Mouse (Mus musculus) retina, adult 2 months (tissue): ENCODE measurements around the gene Avpr1a.
A peak's percentile ranks its signal among the peaks of the same experiment; 100 is the strongest.

ENCODE experiments used
- DNase-seq: peaks from one replicate; pipeline ENCODE4 v3.0.0-alpha.2; 2012; ENCODE audit warnings: low read depth, low spot score

Gene Avpr1a

DNA sequence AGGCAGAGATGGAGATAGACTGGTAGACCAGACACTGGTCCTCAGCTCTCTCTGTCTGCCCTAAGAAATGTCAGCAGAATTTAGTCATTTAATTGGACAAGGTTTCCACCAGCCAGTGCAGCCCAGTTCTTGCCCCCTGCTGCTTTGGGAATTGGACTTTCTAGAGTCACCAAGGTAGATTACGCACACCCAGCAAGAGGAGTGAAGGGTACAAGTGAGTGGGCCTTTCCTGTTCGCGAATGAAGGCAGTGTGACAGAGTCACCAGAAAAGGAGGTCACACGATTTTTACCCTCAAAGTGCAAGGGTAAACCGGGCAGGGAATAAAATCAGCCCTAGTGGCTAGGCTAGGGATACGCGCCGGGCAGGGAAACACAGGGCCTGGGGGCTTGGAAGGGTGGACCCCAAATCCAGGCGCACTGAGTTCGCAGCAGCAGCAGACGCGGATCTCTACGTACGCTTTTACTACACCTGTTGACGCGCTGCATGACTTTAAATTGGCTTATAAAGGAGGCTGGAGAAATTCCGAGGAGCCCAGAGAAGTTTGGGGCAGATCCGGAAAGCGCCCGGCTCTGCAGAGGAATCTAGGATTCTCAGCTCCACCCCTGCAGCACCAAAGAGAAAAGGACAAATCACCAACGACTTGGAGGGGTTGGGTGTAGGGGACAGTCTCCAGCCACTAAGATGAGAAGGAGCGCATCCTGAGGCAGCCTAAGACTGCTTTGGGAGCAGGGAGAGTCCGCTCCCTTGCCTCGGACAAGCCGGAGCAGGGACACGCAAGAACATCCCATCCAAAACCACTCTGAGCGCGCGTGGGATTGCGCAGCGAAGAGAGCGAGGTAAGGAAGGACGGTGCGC lies at the start of gene Avpr1a:
Gene Avpr1a (plus strand): TSS at position 639 of the 856 bp plus-strand sequence.
- no peak for DNase-seq

- DNase-seq = no peak
Observed at GRCm38 (mm10) chr10:122402270-122402669, 46.0 kb upstream of the Avpr1a start.

- no peak for DNase-seq
Observed at GRCm38 (mm10) chr10:122406333-122406732, 42.0 kb upstream of the Avpr1a start.

- DNase-seq = no peak
Observed at GRCm38 (mm10) chr10:122408697-122409409, 39.4 kb upstream of the Avpr1a start.

DNA sequence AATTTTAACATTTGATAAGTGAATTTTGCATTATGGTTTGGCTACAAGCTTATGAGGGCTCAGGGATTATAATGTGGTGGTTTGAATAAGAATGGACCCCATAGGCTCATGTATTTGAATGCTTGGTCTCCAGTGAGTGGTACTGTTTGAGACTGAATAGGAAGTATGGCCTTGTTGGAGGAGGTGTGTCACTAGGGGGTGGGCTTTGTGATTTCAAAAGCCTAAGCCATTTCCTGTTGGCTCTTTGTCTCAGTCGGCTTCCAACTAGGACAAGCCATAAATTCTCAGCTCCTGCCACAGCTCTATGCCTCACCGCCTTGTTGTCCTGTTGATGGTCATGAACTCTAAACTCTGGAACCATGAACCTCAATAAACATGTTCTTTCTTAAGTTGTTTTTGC lies 37.5 kb upstream of the Avpr1a start:
- no peak for DNase-seq

DNA sequence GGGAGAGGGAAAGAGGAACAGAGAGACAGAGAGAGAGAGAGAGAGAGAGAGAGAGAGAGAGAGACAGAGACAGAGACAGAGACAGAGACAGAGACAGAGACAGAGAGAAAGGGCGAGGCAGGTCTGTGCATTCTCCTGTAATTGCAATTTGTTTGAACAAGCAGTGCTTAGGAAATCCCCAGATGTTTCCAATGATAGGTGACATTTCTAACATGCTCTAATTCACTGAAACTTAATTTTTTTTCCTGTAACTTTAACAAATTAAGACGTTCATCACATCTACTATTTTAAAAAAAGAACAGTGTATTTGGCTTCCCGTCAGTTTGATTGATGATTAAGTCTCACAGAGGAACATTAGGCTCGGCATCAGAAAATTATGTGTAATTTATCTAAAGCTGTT lies 15.6 kb upstream of the Avpr1a start:
- no peak for DNase-seq

- peak; percentile 18 for DNase-seq
Observed at GRCm38 (mm10) chr10:122447275-122447674, 1.0 kb upstream of the Avpr1a start.

- no peak for DNase-seq
Observed at GRCm38 (mm10) chr10:122448717-122449611, 665 bp downstream of the Avpr1a start.

DNA sequence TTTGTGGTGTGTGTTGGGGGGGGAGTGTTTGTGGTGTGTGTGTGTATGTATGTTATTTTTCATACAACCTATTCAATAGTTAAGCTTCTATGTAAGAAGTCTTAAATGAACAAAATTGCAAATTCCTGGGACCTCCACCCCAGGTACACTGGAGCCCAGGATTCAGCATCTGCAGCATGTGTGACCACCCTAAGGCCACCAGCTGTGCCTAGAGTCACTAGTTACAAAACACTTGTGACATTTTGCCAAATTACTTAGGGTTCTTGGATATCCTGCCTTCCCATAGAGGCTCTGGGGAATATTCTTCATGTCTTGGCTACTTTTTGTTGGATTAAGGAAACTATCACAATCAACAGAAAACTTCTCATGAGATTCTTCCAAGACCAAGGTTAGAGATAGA lies 1.6 kb downstream of the Avpr1a start:
- no peak for DNase-seq

GRCm38 (mm10) chr10:122453466-122453865 lies 5.2 kb downstream of the Avpr1a start:
- no peak for DNase-seq

DNA sequence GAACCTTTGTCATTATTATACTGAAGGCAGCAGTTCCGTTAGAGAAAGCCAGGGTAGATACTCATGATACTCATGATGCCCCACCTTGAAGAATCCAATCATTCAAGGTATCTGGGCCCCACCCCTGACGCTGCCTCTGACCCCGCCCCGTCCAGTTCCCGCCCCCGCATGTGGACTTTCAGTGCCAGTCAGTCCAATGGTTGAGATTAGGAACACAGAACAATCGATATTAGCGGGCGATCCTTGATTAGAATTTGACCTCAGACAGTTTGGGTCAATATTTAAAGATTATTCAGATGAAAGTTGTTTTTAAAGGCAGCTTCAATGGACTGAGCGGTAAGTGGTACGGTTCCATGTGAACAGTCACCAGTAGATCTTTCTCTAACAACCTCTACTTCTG lies 7.5 kb downstream of the Avpr1a start:
- no peak for DNase-seq

DNA sequence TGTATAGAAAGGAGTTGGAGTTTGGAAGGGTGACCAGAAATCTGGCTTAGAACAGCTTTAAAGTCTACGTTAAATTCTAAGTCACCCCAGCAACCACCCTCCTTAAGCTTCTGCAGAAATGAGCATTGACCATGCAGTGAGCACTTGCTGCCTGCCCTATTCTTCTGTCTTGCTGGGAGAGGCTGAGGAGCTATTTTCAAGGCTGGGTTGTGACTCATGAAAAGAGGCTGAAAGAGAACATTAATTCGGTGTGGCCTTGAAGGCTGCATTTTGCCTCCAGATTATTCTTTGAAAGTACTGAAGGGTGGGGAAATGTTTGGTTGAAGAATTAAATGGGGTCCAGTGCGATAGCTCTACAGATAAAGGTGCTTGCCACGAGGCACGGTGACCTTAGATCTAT lies 28.5 kb downstream of the Avpr1a start:
- no peak for DNase-seq

- DNase-seq = no peak
Observed at GRCm38 (mm10) chr10:122498551-122498950, 50.3 kb downstream of the Avpr1a start.

DNA sequence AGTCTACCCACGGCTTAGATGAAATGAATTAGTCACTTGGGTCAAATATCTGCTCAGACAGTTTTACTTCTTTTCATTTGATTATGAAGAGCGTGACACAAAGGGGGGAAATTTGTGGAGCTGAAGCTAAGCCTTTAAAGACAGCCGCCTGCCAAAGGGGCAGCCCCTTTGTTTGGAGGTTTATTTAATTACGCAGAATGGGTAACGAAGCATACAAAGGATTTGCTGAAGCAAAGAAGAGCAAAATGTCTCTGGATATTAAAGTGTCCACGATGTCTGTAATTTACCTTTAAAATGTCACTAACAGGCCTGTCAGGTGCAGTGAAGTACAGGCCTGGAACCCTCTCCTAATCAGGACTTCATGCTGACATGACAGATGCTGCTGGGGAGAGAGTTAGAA lies 51.0 kb downstream of the Avpr1a start:
- DNase-seq = no peak
